Mouse (Mus musculus): ENCODE measurements at regions not wholly inside any gene's neighbourhood (a gene's known extent, or its start where the extent isn't known, plus 50 kb on each side); places are given as distances from the start of the nearest gene placed in this dataset.

- peak; percentile 86 for ATAC-seq (ENCODE audit: insufficient number of reproducible peaks, insufficient read depth, low FRiP score, low TSS enrichment, low read depth)
- whole genome bisulfite sequencing = 10% methylated on average over 5 of the region's 5 CpGs
- Histone ChIP-seq H3K27ac (peak overlapping the region; percentile 92), H3K36me3 (no peaks in the 10 kb centered on the region), H3K9ac (no peak overlapping the region), H3K4me1 (peaks cover 13% of the 10 kb centered on the region), H3K9me3 (no peaks in the 10 kb centered on the region), H3K27me3 (no peaks in the 10 kb centered on the region), H3K4me2 (peak overlapping the region; percentile 19; the same call in 1 of the 2 replicates), H3K4me3 (no peak overlapping the region)
These were observed 294.6 kb upstream of the Tmc3 start for GRCm38 (mm10) chr7:83289915-83290773.

GRCm38 (mm10) chr7:83307112-83307511, 277.6 kb upstream of the Tmc3 start:
- WGBS = 43% methylated on average over 1 of the region's 1 CpGs
- H3K4me1 ChIP-seq = peaks cover 5% of the 10 kb centered on the region; the same call in 1 of the 2 replicates

GRCm38 (mm10) chr7:83312172-83312571, 272.6 kb upstream of the Tmc3 start:
- Histone ChIP-seq H3K36me3 (no peaks in the 10 kb centered on the region), H3K27me3 (no peaks in the 10 kb centered on the region), H3K9ac (no peak overlapping the region), H3K4me1 (peaks cover 9% of the 10 kb centered on the region), H3K27ac (no peak overlapping the region), H3K9me3 (no peaks in the 10 kb centered on the region), H3K4me3 (no peak overlapping the region), H3K4me2 (no peak overlapping the region)
- 61% methylated on average over 4 of the region's 4 CpGs for WGBS
- ATAC-seq (ENCODE audit: insufficient number of reproducible peaks, insufficient read depth, low FRiP score, low TSS enrichment, low read depth) = no peak

More at GRCm38 (mm10) chr7:83307112-83307511, 277.6 kb upstream of the Tmc3 start:
- Histone ChIP-seq H3K27ac (no peak overlapping the region), H3K9ac (no peak overlapping the region), H3K36me3 (no peaks in the 10 kb centered on the region), H3K9me3 (no peaks in the 10 kb centered on the region), H3K27me3 (no peaks in the 10 kb centered on the region), H3K4me2 (no peak overlapping the region), H3K4me3 (no peak overlapping the region)
- ATAC-seq (ENCODE audit: insufficient number of reproducible peaks, insufficient read depth, low FRiP score, low TSS enrichment, low read depth) = no peak

GRCm38 (mm10) chr7:83329809-83330412, 254.8 kb upstream of the Tmc3 start:
- no peak overlapping the region for H3K9ac ChIP-seq
- 0 out of 2 replicates have a peak, but pooled peaks cover 3% of the 10 kb centered on the region for H3K9me3 ChIP-seq
- H3K27me3 ChIP-seq = no peaks in the 10 kb centered on the region
- no peak for ATAC-seq (ENCODE audit: insufficient number of reproducible peaks, insufficient read depth, low FRiP score, low TSS enrichment, low read depth)
- H3K27ac ChIP-seq = no peak overlapping the region
- H3K4me3 ChIP-seq = no peak overlapping the region
- 72% methylated on average over 5 of the region's 5 CpGs for WGBS
- no peak overlapping the region for H3K4me2 ChIP-seq
- no peaks in the 10 kb centered on the region for H3K4me1 ChIP-seq
- no peaks in the 10 kb centered on the region for H3K36me3 ChIP-seq

GRCm38 (mm10) chr7:83347103-83347754, 237.5 kb upstream of the Tmc3 start:
- Histone ChIP-seq H3K27me3 (no peaks in the 10 kb centered on the region), H3K4me2 (no peak overlapping the region), H3K4me3 (no peak overlapping the region), H3K27ac (no peak overlapping the region), H3K4me1 (peaks cover 5% of the 10 kb centered on the region; the same call in 1 of the 2 replicates), H3K36me3 (no peaks in the 10 kb centered on the region), H3K9ac (no peak overlapping the region), H3K9me3 (no peaks in the 10 kb centered on the region)
- WGBS = 49% methylated on average over 5 of the region's 5 CpGs
- no peak for ATAC-seq (ENCODE audit: insufficient number of reproducible peaks, insufficient read depth, low FRiP score, low TSS enrichment, low read depth)

- H3K9me3 ChIP-seq = peaks cover 3% of the 10 kb centered on the region; the same call in 1 of the 2 replicates
- H3K36me3 ChIP-seq = no peaks in the 10 kb centered on the region
- 86% methylated on average over 3 of the region's 3 CpGs for WGBS
- no peak overlapping the region for H3K4me3 ChIP-seq
- no peaks in the 10 kb centered on the region for H3K27me3 ChIP-seq
- H3K27ac ChIP-seq = no peak overlapping the region
- H3K9ac ChIP-seq = no peak overlapping the region
- no peak overlapping the region for H3K4me2 ChIP-seq
- no peaks in the 10 kb centered on the region for H3K4me1 ChIP-seq
- ATAC-seq (ENCODE audit: insufficient number of reproducible peaks, insufficient read depth, low FRiP score, low TSS enrichment, low read depth) = no peak
These were observed 215.5 kb upstream of the Tmc3 start for GRCm38 (mm10) chr7:83369191-83369590.

GRCm38 (mm10) chr7:83369605-83370004, 215.1 kb upstream of the Tmc3 start:
- no peak for ATAC-seq (ENCODE audit: insufficient number of reproducible peaks, insufficient read depth, low FRiP score, low TSS enrichment, low read depth)
- no peak overlapping the region for H3K9ac ChIP-seq
- H3K27me3 ChIP-seq = no peaks in the 10 kb centered on the region
- no peaks in the 10 kb centered on the region for H3K36me3 ChIP-seq
- H3K27ac ChIP-seq = no peak overlapping the region
- WGBS = 93% methylated on average over 6 of the region's 6 CpGs
- H3K4me3 ChIP-seq = no peak overlapping the region
- no peaks in the 10 kb centered on the region for H3K4me1 ChIP-seq
- peaks cover 3% of the 10 kb centered on the region; the same call in 1 of the 2 replicates for H3K9me3 ChIP-seq
- H3K4me2 ChIP-seq = no peak overlapping the region

GRCm38 (mm10) chr7:83376826-83377225, 207.9 kb upstream of the Tmc3 start:
- H3K9me3 ChIP-seq = no peaks in the 10 kb centered on the region
- H3K36me3 ChIP-seq = no peaks in the 10 kb centered on the region
- H3K27ac ChIP-seq = no peak overlapping the region
- no peaks in the 10 kb centered on the region for H3K27me3 ChIP-seq
- no peak overlapping the region for H3K4me2 ChIP-seq
- H3K4me3 ChIP-seq = no peak overlapping the region
- WGBS = 73% methylated on average over 1 of the region's 1 CpGs
- H3K9ac ChIP-seq = no peak overlapping the region
- H3K4me1 ChIP-seq = no peaks in the 10 kb centered on the region
- no peak for ATAC-seq (ENCODE audit: insufficient number of reproducible peaks, insufficient read depth, low FRiP score, low TSS enrichment, low read depth)

- no peak for ATAC-seq (ENCODE audit: insufficient number of reproducible peaks, insufficient read depth, low FRiP score, low TSS enrichment, low read depth)
- WGBS = 61% methylated on average over 7 of the region's 7 CpGs
These were observed 203.1 kb upstream of the Tmc3 start for GRCm38 (mm10) chr7:83381381-83382181.

GRCm38 (mm10) chr7:83382803-83383363, 201.8 kb upstream of the Tmc3 start:
- Histone ChIP-seq H3K4me1 (peaks cover 7% of the 10 kb centered on the region; the same call in 1 of the 2 replicates), H3K36me3 (no peaks in the 10 kb centered on the region), H3K9ac (no peak overlapping the region), H3K9me3 (0 out of 2 replicates have a peak, but pooled peaks cover 3% of the 10 kb centered on the region), H3K27me3 (no peaks in the 10 kb centered on the region), H3K4me3 (no peak overlapping the region), H3K27ac (no peak overlapping the region), H3K4me2 (no peak overlapping the region)
- ATAC-seq (ENCODE audit: insufficient number of reproducible peaks, insufficient read depth, low FRiP score, low TSS enrichment, low read depth) = 0 out of 2 replicates have a peak, but pooled peaks have one; percentile 48
- 31% methylated on average over 8 of the region's 8 CpGs for WGBS

More at GRCm38 (mm10) chr7:83381381-83382181, 203.1 kb upstream of the Tmc3 start:
- Histone ChIP-seq H3K9me3 (0 out of 2 replicates have a peak, but pooled peaks cover 3% of the 10 kb centered on the region), H3K9ac (no peak overlapping the region), H3K4me2 (no peak overlapping the region), H3K27ac (no peak overlapping the region), H3K27me3 (no peaks in the 10 kb centered on the region), H3K4me1 (peaks cover 7% of the 10 kb centered on the region; the same call in 1 of the 2 replicates), H3K36me3 (no peaks in the 10 kb centered on the region), H3K4me3 (no peak overlapping the region)
